Mouse (Mus musculus) heart, embryonic 15.5 days (tissue): ENCODE data around the gene Krt87. TPM values are rescaled to one million over a fixed set of nuclear protein-coding genes. Genes with fewer than 3 reads are reported as not detected.

Experiments used
- ATAC-seq: fragments of 200-750 bp; cut with Nextera tagmentation; replicated peaks from 2 replicates; pipeline ENCODE4 v1.8.0; 2017; ENCODE audit warnings: low read depth, moderate TSS enrichment; ENCODE audit not compliant: insufficient number of reproducible peaks, insufficient read depth, low FRiP score
- H3K27ac ChIP-seq: fragments of 300-500 bp; sonication (generic); 2 replicates; pipeline ENCODE4 v1.5.1; 2015; ENCODE audit warnings: mild to moderate bottlenecking, inconsistent platforms
- H3K27me3 ChIP-seq: fragments of 300-500 bp; sonication (generic); 2 replicates; pipeline ENCODE4 v1.6.1; 2015; ENCODE audit warnings: inconsistent platforms
- H3K36me3 ChIP-seq: fragments of 300-500 bp; sonication (generic); 2 replicates; pipeline ENCODE4 v1.6.1; 2015; ENCODE audit warnings: mild to moderate bottlenecking, inconsistent platforms
- H3K4me1 ChIP-seq: fragments of 300-500 bp; sonication (generic); replicated peaks from 2 replicates; pipeline ENCODE4 v1.6.1; 2015; ENCODE audit warnings: inconsistent platforms
- H3K4me2 ChIP-seq: fragments of 300-500 bp; sonication (generic); 2 replicates; pipeline ENCODE4 v1.6.1; 2015; ENCODE audit warnings: inconsistent platforms, mild to moderate bottlenecking, moderate library complexity
- H3K4me3 ChIP-seq: fragments of 300-500 bp; sonication (generic); 2 replicates; pipeline ENCODE4 v1.5.1; 2015; ENCODE audit warnings: mild to moderate bottlenecking, inconsistent platforms
- H3K9ac ChIP-seq: fragments of 300-500 bp; sonication (generic); 2 replicates; pipeline ENCODE4 v1.6.1; 2015; ENCODE audit warnings: mild to moderate bottlenecking, inconsistent platforms
- H3K9me3 ChIP-seq: fragments of 300-500 bp; sonication (generic); replicated peaks from 2 replicates; pipeline ENCODE4 v1.6.1; 2016; ENCODE audit warnings: inconsistent platforms
- WGBS: fragments of 180-500 bp; shearing (Covaris S2); methylation state at CpG from one replicate; pipeline ENCODE4 v1.1.7; 2015; ENCODE audit warnings: mixed read lengths; 5-methylcytosine and 5-hydroxymethylcytosine counted together
- polyA plus RNA-seq: library from polyadenylated mRNA; unstranded; fragments of >200 nt; fragmentation: Nextera tagmentation; extraction: Ambion mirVana; gene quantifications from 2 replicates; pipeline ENCODE4 v1.2.1, GENCODE M21; 2015

Krt87 gene
- polyA plus RNA-seq, 1 experiment from 2014 or later: not detected

GRCm38 (mm10) chr15:101414807-101415565, 23.6 kb downstream of the Krt87 start:
- no peak overlapping the region for H3K27ac ChIP-seq
- H3K36me3 ChIP-seq: no peaks in the 10 kb centered on the region
- H3K4me3 ChIP-seq: no peak overlapping the region
- peaks cover 32% of the 10 kb centered on the region for H3K27me3 ChIP-seq
- peaks cover 11% of the 10 kb centered on the region; the same call in 1 of the 2 replicates for H3K4me1 ChIP-seq
- H3K9me3 ChIP-seq: no peaks in the 10 kb centered on the region
- 50% methylated on average over 11 of the region's 11 CpGs for WGBS
- ATAC-seq: no peak
- no peak overlapping the region for H3K9ac ChIP-seq
- H3K4me2 ChIP-seq: no peak overlapping the region

GRCm38 (mm10) chr15:101413916-101414635, 24.5 kb downstream of the Krt87 start:
- Histone ChIP-seq H3K4me1 (peaks cover 9% of the 10 kb centered on the region; the same call in 1 of the 2 replicates), H3K4me2 (no peak overlapping the region), H3K27ac (no peak overlapping the region), H3K27me3 (peaks cover 32% of the 10 kb centered on the region), H3K4me3 (no peak overlapping the region), H3K9me3 (no peaks in the 10 kb centered on the region), H3K9ac (no peak overlapping the region), H3K36me3 (no peaks in the 10 kb centered on the region)
- ATAC-seq: no peak
- 43% methylated on average over 7 of the region's 7 CpGs for WGBS

- H3K4me3 ChIP-seq: peak overlapping the region; percentile 25
- no peak overlapping the region for H3K9ac ChIP-seq
- peaks cover 32% of the 10 kb centered on the region for H3K27me3 ChIP-seq
- ATAC-seq: no peak
- no peaks in the 10 kb centered on the region for H3K9me3 ChIP-seq
- H3K36me3 ChIP-seq: no peaks in the 10 kb centered on the region
- 0 out of 2 replicates have a peak overlapping the region, but pooled peaks have one; percentile 21 for H3K4me2 ChIP-seq
- 34% methylated on average over 31 of the region's 31 CpGs for WGBS
- H3K4me1 ChIP-seq: peaks cover 9% of the 10 kb centered on the region; the same call in 1 of the 2 replicates
- 0 out of 2 replicates have a peak overlapping the region, but pooled peaks have one; percentile 12 for H3K27ac ChIP-seq
Observed at GRCm38 (mm10) chr15:101412188-101412587, 26.4 kb downstream of the Krt87 start.

- H3K9me3 ChIP-seq: no peaks in the 10 kb centered on the region
- no peaks in the 10 kb centered on the region for H3K36me3 ChIP-seq
- 24% methylated on average over 2 of the region's 2 CpGs for WGBS
- ATAC-seq: no peak
- H3K9ac ChIP-seq: no peak within 1 kb of the TSS
- H3K4me2 ChIP-seq: no peak within 1 kb of the TSS
- peak within 1 kb of the TSS; percentile 25; the same call in 1 of the 2 replicates for H3K4me3 ChIP-seq
- peaks cover 32% of the 10 kb centered on the region for H3K27me3 ChIP-seq
- H3K4me1 ChIP-seq: peaks cover 9% of the 10 kb centered on the region; the same call in 1 of the 2 replicates
- H3K27ac ChIP-seq: peak within 1 kb of the TSS; percentile 12; the same call in 1 of the 2 replicates
Observed at GRCm38 (mm10) chr15:101410775-101411174, 27.8 kb downstream of the Krt87 start, which contains the start of gene Krt7. Gene Krt7 (plus strand): TSS chr15:101411043.

GRCm38 (mm10) chr15:101398269-101398668, 40.3 kb downstream of the Krt87 start:
- Histone ChIP-seq H3K9me3 (no peaks in the 10 kb centered on the region), H3K9ac (no peak overlapping the region), H3K36me3 (no peaks in the 10 kb centered on the region), H3K27me3 (no peaks in the 10 kb centered on the region), H3K27ac (no peak overlapping the region), H3K4me3 (no peak overlapping the region), H3K4me1 (peaks cover 5% of the 10 kb centered on the region), H3K4me2 (no peak overlapping the region)
- no peak for ATAC-seq
- 70% methylated on average over 8 of the region's 8 CpGs for WGBS

- no peaks in the 10 kb centered on the region for H3K27me3 ChIP-seq
- H3K4me2 ChIP-seq: no peak overlapping the region
- H3K4me1 ChIP-seq: peaks cover 5% of the 10 kb centered on the region
- no peak for ATAC-seq
- no peaks in the 10 kb centered on the region for H3K9me3 ChIP-seq
- 71% methylated on average over 2 of the region's 2 CpGs for WGBS
- H3K27ac ChIP-seq: no peak overlapping the region
- no peaks in the 10 kb centered on the region for H3K36me3 ChIP-seq
- H3K9ac ChIP-seq: no peak overlapping the region
- H3K4me3 ChIP-seq: no peak overlapping the region
Observed at GRCm38 (mm10) chr15:101397683-101398082, 40.9 kb downstream of the Krt87 start.

GRCm38 (mm10) chr15:101396921-101397320, 41.7 kb downstream of the Krt87 start:
- no peak for ATAC-seq
- peaks cover 5% of the 10 kb centered on the region for H3K4me1 ChIP-seq
- no peak overlapping the region for H3K4me3 ChIP-seq
- no peak overlapping the region for H3K4me2 ChIP-seq
- H3K9me3 ChIP-seq: no peaks in the 10 kb centered on the region
- no peaks in the 10 kb centered on the region for H3K27me3 ChIP-seq
- no peaks in the 10 kb centered on the region for H3K36me3 ChIP-seq
- WGBS: 85% methylated on average over 3 of the region's 3 CpGs
- no peak overlapping the region for H3K27ac ChIP-seq
- no peak overlapping the region for H3K9ac ChIP-seq

- no peak for ATAC-seq
- Histone ChIP-seq H3K27me3 (no peaks in the 10 kb centered on the region), H3K36me3 (no peaks in the 10 kb centered on the region), H3K4me3 (no peak overlapping the region), H3K27ac (no peak overlapping the region), H3K4me1 (peaks cover 5% of the 10 kb centered on the region), H3K9me3 (no peaks in the 10 kb centered on the region), H3K4me2 (no peak overlapping the region), H3K9ac (no peak overlapping the region)
- WGBS: 23% methylated on average over 7 of the region's 7 CpGs
Observed at GRCm38 (mm10) chr15:101396466-101396865, 42.1 kb downstream of the Krt87 start.

GRCm38 (mm10) chr15:101394908-101395307, 43.7 kb downstream of the Krt87 start:
- Histone ChIP-seq H3K4me2 (no peak overlapping the region), H3K4me3 (no peak overlapping the region), H3K4me1 (peaks cover 5% of the 10 kb centered on the region), H3K27ac (no peak overlapping the region), H3K27me3 (no peaks in the 10 kb centered on the region), H3K9ac (no peak overlapping the region), H3K9me3 (no peaks in the 10 kb centered on the region), H3K36me3 (no peaks in the 10 kb centered on the region)
- 54% methylated on average over 7 of the region's 7 CpGs for WGBS
- no peak for ATAC-seq

- no peaks in the 10 kb centered on the region for H3K9me3 ChIP-seq
- no peak overlapping the region for H3K4me2 ChIP-seq
- WGBS: 79% methylated on average over 5 of the region's 5 CpGs
- H3K36me3 ChIP-seq: no peaks in the 10 kb centered on the region
- no peak overlapping the region for H3K9ac ChIP-seq
- H3K4me3 ChIP-seq: no peak overlapping the region
- ATAC-seq: no peak
- peaks cover 16% of the 10 kb centered on the region for H3K4me1 ChIP-seq
- no peak overlapping the region for H3K27ac ChIP-seq
- no peaks in the 10 kb centered on the region for H3K27me3 ChIP-seq
Observed at GRCm38 (mm10) chr15:101392251-101392650, 46.4 kb downstream of the Krt87 start.

- WGBS: 84% methylated on average over 5 of the region's 5 CpGs
- Histone ChIP-seq H3K27ac (no peak overlapping the region), H3K9me3 (no peaks in the 10 kb centered on the region), H3K36me3 (no peaks in the 10 kb centered on the region), H3K4me3 (no peak overlapping the region), H3K4me2 (no peak overlapping the region), H3K27me3 (no peaks in the 10 kb centered on the region), H3K9ac (no peak overlapping the region), H3K4me1 (peaks cover 18% of the 10 kb centered on the region)
- ATAC-seq: no peak
Observed at GRCm38 (mm10) chr15:101390203-101390602, 48.4 kb downstream of the Krt87 start.
